Mouse (Mus musculus) cerebral cortex, adult 2 months (tissue): ENCODE data around the gene Kif1a.

Experiments
- WGBS: fragments of 180-500 bp; shearing (Covaris S2); methylation state at CpG from one replicate; pipeline ENCODE4 v1.1.7; 2018; 5-methylcytosine and 5-hydroxymethylcytosine counted together

The Kif1a gene

DNA sequence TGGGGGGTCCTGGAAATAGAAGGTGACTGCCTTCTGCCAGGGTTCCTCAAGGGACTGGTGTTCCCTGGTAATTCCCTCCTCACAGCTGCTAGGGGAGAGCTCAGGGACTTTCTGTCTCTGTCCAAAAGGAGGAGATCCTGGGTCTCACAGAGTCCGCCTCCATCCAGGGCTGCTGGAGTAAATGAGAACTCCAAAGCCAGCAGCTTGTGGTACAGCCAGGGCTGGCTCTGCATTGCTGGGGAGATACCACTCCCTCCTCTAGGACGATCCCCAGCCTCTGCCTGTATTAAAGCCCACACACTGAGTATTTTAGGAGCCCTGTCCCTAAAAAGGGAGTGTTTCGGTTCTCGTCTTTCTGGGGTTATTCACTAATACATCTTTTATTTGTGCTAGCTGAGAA is 81.1 kb downstream of the Kif1a start:
- WGBS = 48% methylated on average over 4 of the region's 4 CpGs

DNA sequence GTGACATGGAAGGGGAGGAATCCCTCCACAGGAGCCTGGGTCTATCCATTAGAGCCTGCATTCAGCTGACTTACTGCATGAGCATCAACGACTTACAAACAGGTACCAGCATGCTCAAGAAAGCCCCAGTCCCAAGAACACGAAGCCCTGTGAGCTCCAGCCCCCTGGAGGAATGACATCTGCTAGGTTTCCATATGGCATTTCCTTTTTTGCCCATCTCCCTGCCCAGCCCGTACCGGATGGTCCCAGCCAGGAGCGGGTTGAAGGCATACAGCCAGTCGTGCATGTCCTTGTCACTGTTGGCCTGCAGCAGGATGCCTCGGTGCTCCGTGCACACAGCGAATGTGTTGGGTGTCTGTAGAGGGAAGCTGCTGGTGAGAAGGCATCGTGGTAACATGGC is 83.0 kb downstream of the Kif1a start:
- WGBS = 69% methylated on average over 10 of the region's 10 CpGs

DNA sequence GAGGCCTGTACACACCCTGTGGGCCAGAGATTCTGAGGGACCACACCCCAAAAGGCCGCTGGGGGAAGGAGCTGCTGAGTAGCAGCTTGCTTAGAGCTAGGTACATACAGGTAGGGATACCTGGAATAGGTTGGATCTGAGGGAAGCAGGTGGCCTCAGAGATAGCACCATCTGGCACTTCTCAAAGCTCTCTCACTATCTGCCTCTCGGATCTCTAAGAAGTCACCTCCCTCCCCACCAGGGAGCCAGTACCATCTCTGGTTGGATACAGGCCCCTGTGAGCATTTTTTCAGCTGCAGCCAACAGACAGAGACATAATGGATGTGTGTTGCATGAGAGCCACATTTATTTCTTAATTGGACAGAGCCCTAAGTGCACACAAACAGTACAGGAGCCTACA is 86.6 kb downstream of the Kif1a start:
- 38% methylated on average over 2 of the region's 2 CpGs for WGBS

DNA sequence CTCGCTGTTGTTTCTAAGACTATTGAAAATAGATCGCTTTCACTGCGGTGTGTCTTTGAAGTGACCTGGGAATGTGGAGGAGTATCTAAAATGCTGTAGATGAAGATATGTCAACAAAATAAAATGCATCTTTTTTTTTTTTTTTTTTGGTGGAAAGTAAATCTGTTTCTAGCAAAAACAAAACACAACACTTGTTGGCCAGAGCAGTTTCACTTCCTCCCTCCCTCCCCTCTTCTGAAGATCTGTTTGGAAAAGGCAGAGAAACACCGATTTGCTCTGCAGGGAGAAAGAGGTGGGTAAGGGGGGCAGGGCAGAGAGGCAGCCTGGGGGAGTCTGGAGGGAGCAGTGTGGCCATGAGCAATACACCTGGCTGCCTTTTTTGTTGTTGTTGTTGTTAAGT is 88.4 kb downstream of the Kif1a start:
- 57% methylated on average over 4 of the region's 4 CpGs for whole genome bisulfite sequencing

DNA sequence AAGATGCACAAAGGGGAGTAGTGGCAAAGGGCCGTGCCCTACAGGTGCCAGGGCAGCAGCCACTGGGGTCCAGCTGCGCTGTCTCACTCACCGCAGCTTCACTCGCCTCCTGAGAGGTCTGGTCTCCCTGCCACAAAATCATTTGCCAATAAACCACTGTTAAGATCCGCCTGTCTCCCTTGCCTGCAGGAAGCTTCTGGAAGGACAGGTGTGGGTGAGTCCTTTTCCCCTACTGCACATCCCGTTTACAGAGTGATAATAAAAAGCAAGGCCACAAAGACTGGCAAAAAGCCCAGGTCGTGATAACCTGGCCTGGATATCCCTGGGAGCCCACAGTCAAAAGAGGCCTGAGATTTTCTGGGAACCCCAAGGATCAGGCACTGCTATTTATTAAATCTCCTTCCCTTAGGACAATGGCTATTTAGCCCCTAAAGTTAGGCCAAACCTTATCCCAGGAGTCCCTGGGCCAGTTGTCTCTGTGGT is 89.6 kb downstream of the Kif1a start:
- WGBS = 72% methylated on average over 7 of the region's 7 CpGs

DNA sequence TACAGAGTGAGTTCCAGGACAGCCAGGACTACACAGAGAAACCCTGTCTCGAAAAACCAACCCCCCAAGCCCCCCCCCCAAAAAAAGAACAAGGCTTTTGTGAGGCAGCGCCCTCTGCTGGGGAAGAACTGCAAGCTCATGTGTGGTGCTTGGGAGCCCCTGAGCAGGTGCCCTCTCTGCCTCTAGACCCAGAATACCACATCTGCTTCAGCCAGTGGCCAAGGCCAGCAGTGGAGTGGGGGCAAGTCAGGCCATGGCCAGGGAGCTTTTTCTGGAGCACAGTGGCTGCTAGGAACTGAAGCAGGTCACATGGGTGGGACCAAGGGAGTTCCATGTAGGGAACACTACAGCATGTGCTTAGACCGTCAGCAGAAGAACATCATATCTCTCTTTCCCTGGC is 91.0 kb downstream of the Kif1a start:
- 20% methylated on average over 3 of the region's 3 CpGs for WGBS

DNA sequence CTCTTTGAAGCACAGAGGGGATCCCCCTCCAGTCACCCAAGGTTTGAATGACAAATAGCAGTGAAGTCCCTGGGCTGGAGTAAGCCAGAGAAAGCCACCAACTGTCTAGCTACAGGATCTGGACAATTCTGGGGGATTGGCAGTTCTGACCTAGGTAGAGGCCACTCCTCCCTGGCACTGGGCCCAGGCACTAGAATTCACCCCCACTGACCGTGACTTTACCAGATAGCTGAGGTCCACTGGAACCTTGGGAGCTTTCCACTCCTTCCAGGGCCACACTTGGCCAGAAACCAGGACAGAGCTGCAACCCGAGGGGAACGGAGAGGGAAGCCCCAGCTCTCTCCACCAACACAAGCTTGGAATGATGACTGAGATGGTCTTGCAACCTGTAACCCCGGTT is 92.6 kb downstream of the Kif1a start:
- WGBS = 69% methylated on average over 4 of the region's 4 CpGs

DNA sequence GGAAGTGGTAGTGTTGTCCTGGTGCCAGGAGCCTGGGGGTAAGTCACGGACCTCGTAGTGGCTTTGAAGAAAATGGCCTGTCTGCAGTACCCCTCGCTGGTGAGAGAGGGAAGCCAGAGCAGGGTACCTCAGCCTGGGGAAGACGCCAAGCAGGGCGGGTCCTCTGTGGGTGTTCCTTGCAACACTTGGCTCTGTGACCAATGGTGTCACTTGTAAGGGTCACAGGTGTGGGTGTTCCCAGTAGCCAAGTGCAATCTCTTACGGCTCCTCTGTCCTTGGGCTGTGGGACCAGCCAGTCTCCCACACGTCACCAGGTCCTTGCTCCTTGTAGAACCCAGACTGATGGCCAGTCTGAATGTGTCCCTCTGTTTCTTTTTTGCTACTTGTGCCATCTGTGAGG is 95.7 kb downstream of the Kif1a start, which contains the start of gene Aqp12:
TSS of gene Aqp12 (plus strand) at position 274 of the 400 bp plus-strand sequence.
- WGBS = 81% methylated on average over 7 of the region's 7 CpGs

DNA sequence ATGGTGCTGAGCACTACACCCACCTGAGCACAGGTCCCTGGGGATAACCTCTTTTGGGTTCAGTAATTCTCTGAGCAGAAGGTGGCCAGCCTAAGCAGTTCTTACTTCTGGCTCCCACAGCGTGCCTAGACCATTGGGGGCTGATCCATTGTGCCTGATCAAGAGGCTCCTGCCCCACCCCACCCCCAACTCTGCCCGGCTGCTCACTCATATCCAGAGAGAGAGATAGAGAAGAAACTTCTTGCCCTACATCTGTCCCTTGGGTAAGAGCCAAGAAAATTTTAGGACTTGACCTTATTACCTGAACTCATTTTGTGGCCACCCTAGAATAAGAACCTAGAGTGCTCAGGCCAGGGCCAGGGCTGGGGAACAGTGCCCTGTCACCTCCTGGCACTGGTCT is 108.9 kb downstream of the Kif1a start:
- 85% methylated on average over 2 of the region's 2 CpGs for WGBS

DNA sequence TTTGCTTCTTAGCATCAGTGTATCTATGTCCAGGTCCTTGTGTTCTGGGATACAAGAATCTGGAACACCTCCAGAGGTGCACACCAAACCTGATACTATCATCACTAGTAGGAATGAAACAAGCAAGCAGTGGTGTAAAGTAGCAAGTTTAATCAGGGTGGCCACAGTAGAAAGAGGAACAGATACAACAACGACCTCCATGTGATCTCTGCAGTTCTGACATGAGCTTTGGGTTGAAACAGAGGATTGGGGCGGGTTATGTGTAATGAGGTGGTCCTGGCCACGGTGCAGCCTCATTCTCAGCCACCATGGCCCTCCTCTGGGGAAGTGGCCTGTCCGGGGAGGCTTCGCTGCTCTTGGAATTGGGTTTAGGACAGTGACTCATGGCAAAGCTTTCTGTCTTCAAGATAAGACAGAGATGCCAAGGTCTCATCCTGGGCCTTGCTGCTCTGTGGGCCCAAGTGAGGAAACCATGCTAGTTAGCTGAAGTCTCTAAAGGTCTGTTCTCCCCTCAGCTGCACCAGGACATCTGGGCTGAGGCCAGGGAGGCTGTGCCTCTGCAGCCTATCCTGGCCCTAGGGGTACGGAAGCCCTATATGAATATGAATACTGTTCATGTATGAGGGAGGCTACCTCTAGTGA is 109.4 kb downstream of the Kif1a start:
- WGBS = 82% methylated on average over 6 of the region's 6 CpGs

DNA sequence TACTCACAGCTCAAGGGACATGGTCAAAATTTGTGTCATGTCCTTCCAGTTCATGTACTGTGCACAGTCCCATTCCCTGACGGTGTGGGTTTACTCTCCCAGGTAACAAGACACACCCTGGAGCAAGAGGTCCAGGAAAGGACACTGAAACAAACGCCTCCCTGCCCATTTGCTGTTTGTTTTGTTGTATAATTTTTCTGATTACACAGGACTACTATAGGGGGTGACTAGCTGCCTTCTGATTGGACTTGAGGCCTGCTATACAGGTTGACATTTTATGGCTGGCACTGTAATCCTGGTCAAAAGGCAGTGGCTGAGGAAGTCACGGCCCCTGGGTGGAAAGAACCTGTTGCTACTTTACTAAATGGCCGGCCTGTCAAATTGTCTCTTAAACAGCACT is 111.9 kb downstream of the Kif1a start:
- WGBS = 82% methylated on average over 4 of the region's 4 CpGs

DNA sequence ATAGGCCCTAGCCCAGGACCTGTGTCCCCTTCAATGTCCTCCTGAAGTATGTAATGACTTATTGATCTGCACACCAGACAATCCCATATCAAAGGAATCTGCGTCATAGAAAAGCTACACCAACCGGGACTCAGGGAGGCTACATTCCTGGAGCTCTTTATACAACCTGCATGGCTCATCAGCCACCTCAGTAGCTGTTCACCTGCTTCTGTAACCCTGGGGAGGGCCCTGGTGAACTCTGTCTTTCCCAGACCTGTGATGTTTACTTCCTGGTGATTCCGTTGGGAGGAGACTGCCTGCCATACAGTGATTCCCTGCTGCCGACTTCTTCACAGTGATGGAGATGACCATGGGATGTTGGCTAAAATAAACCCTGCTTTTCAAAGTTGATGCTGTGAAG is 112.9 kb downstream of the Kif1a start:
- WGBS = 90% methylated on average over 4 of the region's 4 CpGs

DNA sequence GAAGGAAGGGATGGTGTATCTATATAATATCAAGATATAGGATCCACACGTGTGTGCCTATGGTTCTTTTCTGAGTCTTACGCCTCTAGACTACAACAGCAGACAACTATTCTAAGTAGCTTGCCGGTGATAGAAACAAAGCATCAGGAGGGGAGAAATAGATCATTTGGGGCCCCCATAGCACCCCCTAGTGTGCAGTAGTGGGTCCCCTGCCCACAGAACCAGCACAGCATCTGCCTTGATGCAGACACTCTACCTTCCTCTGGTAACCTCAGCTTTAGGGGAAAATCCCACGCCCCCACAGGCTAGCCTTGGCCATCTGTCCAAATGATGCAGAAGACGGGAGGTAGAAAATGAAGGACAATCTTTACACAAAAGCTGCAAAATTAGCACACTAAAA is 116.8 kb downstream of the Kif1a start:
- WGBS = 82% methylated on average over 5 of the region's 5 CpGs

DNA sequence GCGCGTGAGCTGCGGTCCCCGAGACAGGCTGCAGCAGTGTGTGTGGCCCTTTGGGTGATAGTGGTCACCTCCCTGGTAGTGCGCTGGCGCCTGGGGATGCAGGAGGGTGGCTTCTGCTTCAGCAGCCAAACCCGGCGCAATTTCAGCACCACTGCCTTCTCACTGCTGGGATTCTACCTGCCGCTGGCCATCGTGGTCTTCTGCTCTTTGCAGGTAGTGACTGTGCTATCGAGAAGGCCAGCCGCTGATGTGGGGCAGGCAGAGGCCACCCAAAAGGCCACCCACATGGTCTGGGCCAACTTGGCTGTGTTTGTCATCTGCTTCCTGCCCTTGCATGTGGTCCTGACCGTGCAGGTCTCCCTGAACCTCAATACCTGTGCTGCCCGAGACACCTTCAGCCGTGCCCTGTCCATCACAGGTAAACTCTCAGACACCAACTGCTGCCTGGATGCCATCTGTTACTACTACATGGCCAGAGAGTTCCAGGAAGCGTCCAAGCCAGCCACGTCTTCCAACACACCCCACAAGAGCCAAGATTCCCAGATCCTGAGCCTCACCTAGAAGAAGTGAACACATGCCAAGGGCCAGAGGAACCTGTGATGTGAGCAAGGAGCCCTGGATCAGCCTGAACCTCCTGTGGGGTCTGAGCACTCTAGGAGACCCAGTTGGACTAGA is 118.7 kb downstream of the Kif1a start:
- 97% methylated on average over 17 of the region's 17 CpGs for WGBS

DNA sequence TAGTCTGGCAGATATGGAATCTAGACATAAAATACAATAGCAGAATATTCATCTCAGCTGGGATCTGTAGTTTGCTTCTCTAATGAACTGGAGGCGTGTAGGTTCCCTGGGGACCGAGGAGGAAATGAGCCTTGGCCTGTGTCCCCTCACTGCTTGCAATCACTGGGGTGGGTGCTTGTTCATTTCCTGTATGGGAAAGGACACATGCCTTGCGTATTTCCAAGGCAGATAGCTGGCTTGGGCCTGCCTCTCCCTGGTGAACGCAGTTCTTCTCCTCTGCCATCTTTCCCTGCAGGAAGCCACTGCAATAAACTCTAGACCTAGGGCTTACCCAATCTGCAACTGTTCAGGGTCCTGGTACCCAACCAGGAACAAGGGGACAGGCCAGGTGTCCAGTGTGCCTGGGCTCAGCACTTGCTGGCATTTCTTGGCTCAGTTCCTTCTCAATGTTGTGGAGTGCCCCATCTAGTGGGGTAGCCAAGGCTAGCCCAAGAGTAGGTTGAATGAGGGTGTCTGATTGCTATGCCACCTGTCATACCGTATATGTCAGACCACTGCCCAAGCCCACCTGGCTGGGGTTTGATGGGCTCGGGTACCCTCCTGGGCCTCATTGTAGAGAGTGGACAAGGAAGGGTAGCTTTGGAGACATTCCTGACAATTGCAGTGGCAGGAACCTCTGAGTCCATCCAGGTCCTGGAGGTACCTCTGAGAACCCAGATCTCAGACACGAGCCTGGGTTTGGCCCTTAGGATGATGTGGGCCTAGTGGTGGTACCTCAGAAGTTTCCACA is 120.5 kb downstream of the Kif1a start:
- WGBS = 87% methylated on average over 7 of the region's 7 CpGs

DNA sequence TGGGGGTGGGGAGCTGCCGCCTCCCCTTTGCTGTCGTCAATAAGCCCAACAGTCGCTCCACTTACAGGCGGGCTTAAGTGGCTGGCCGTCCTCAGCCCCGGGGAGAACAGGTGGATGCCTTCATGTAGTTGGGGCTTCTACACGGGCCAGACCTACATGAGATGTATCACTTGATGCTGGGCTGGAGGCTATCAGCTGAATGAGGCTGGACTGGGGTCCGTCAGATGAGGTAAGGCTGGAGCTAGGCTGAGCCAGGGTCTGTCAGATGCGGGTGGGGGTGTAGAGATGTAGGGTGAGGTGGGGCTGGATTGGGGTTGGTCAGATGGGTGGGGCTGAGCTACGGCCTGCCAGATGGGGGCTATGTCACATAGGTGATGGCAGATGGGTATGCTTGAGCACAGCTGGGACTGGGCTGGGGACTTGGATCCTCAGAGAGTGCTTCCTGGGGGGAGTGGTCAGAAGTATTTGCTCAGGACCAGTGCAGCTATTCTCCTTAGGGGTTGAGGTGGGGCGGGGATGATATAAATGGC is 122.6 kb downstream of the Kif1a start:
- 59% methylated on average over 11 of the region's 11 CpGs for WGBS

DNA sequence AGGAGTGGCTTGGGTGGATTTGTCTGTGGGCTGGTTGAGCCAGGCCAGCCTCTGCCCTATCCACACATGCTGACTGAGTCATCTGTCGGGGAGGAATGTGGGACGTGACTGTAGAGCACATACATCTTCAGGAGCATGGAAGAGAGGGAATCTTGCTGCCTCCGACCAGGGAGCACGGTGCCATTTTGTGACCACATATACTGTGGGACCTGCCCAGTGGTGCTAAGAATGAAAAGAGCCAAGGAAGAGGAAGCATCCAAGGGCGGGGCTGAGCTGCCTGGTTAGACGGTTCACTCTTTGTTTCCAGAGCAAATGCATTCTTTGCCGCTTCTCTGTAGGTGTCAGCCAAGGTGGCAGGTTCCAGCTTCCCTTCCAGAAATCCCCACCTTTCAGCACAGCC is 123.1 kb downstream of the Kif1a start:
- 58% methylated on average over 7 of the region's 7 CpGs for WGBS

DNA sequence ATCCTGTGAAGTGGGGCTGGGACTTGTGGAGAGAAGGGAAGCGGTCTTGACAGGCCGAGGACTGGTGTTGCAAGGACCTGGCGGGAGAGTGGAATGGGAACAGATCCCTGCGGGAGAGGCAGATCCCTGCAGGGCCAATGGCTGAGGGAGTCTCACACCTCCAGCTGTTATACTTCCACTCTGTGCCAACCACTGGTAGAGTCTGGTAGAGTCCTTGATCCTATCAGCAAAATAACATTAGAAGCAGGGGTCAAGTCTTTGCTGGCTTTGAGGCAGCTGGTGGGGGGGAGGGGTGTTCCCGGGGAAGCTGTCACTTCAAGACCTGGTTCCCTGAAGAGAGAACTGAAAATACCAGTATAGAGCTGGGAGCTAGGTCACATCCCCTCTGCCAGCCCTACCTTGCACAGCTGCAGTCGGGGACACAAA is 125.6 kb downstream of the Kif1a start:
- 81% methylated on average over 6 of the region's 6 CpGs for WGBS

DNA sequence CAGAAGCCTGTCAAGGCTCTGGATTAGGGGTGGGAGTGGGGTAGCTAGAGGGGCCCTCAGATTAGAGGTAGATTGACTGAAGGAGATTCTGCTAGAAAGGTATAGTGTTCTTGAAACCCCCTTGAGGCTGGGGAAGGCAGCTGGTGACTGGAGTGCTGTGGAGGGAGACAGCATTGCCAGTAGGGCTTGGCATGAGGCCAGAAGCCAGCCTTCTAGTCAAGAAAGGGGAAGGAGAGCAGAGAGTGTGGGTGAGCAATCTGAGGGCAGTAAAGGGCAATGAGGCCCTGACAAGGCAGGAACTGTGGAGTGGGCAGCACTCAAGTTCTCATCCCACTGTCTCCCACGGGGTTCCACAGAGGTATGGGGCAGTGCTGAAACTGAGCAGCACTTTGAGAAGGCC is 128.9 kb downstream of the Kif1a start:
- WGBS = 68% methylated on average over 1 of the region's 1 CpGs

DNA sequence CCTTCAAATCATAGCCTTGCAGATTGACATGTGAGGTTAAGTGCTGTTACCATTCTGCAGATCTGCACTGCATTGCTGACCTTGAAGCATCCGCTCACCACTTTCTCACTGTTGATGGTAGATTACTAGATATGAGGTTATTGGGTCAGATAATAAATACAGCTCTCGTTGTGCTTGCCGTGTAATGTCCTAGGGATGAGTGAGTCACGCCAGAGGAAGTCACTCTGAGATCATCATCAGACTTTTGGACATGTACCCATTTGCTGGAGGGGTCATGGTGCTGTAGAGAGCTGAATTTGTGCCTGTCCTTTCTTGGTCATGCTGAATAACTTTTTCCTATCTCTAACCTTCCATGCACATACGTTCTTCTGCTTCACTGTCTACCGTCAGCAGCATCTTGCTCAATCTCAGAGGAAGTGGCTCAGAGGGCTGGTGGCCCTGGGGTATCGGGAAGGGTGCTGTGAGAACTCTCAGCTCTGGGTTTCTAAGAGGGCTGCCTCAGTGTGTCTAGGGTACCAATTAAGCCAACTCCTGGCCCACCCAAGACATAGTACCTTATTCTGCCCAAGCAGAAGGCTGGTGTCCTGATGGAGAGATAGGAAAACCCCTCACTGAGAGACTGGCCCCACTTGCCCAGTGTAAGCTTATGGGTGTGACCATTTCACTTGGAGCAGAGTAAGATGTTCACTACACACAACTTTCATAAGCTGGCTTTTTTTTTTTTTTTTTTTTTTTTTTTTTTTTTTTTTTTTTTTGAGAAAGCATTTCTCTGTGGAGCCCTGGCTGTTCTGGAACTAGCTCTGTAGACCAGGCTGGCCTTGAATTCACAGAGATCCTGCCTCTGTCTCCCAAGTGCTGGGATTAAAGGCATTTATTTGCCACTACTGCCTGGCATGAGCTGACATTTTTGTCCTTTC is 129.6 kb downstream of the Kif1a start:
- WGBS = 92% methylated on average over 7 of the region's 7 CpGs

DNA sequence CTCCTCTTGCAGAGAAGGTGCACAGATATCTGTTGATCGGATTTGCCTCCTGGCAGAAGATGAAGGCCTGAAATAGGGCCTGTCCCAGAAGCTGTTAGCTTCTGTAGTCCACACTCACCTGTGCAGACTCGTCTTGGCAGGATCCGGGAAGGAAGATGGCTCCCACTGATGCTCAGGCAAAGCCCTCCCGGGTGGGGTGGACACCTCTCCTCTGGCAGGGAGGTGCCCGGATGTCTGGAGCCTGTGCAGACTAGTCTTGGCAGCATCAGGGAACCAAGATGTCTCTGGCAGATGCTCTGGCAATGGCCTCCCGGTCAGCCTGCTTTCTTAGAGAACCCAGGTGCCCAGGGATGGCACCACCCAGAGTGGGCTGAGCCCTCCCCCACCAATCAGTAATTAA is 131.0 kb downstream of the Kif1a start:
- 90% methylated on average over 6 of the region's 6 CpGs for WGBS
